Mouse (Mus musculus) small intestine, adult 2 months (tissue): ENCODE measurements around the gene Snapc4. TPM values are rescaled to one million over a fixed set of nuclear protein-coding genes. Genes with fewer than 3 reads are reported as not detected.
"Not testable (repeated sequence)": the region's sequence is repeated elsewhere in the genome, so short reads cannot be mapped to it uniquely, and the experiment has no call there.

ENCODE experiments used
- H3K27ac ChIP-seq: fragments of 200-500 bp; 2 replicates; pipeline ENCODE4 v1.5.1; 2012; ENCODE audit warnings: low read depth, low read length, control low read depth, inconsistent platforms; ENCODE audit not compliant: insufficient read depth
- H3K27me3 ChIP-seq: fragments of 200-500 bp; 2 replicates; pipeline ENCODE4 v1.6.1; 2012; ENCODE audit warnings: mild to moderate bottlenecking, moderate library complexity, low read length, inconsistent platforms; ENCODE audit not compliant: control insufficient read depth, insufficient read depth
- H3K36me3 ChIP-seq: fragments of 200-500 bp; 2 replicates; pipeline ENCODE4 v1.6.1; 2012; ENCODE audit warnings: mild to moderate bottlenecking, low read length, control low read depth, inconsistent platforms; ENCODE audit not compliant: control insufficient read depth, insufficient read depth
- H3K4me1 ChIP-seq: fragments of 200-500 bp; 2 replicates; pipeline ENCODE4 v1.6.1; 2012; ENCODE audit warnings: low read length, inconsistent platforms, mixed read lengths; ENCODE audit not compliant: control insufficient read depth, insufficient read depth, insufficient read length
- H3K4me3 ChIP-seq: fragments of 200-500 bp; 2 replicates; pipeline ENCODE4 v1.5.1; 2012; ENCODE audit warnings: low read depth, mild to moderate bottlenecking, control low read depth, inconsistent platforms, low read length, moderate library complexity
- CTCF ChIP-seq: fragments of 200-500 bp; IDR thresholded peaks from 2 replicates; pipeline ENCODE4 v1.5.1; 2012; ENCODE audit warnings: low read depth, mild to moderate bottlenecking, control low read depth, inconsistent platforms, low read length, moderate library complexity, mixed read lengths; ENCODE audit not compliant: insufficient replicate concordance, insufficient read length; ENCODE audit errors: extremely low read depth
- POLR2A ChIP-seq: fragments of 200-500 bp; IDR thresholded peaks from 2 replicates; pipeline ENCODE4 v1.6.1; 2012; ENCODE audit warnings: low read depth, mild to moderate bottlenecking, control low read depth, inconsistent platforms, low read length, moderate library complexity
- WGBS: fragments of 180-500 bp; shearing (Covaris S2); methylation state at CpG from one replicate; pipeline ENCODE4 v1.1.7; 2018; 5-methylcytosine and 5-hydroxymethylcytosine counted together
- polyA plus RNA-seq: library from polyadenylated mRNA; depleted of rRNA; stranded (reverse); fragments of >200 nt; gene quantifications from 2 replicates; pipeline ENCODE4 v1.2.3, GENCODE M21; 2012

The Snapc4 gene
- polyA plus RNA-seq, 1 experiment = 20.4 TPM

DNA sequence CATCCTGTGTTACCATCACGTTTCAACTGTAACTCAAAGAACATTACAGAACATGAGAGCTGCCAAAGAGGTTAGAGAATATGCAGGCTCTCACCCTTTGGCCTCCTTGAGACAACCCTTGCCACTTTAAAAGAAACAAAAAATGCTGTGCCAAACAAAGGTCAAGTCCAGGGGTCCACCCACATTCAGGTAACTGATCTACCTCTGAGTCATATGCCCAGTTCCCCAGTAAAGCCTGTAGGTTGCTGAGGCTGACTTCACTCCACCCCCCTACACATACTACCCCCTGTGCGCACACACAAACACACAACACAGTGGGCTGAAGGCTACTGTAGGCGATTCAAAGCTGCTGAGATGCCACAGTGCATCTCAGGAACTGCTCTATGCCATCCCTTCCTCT is 7.3 kb upstream of the Snapc4 start:
- TF ChIP-seq POLR2A = no peak
- TF ChIP-seq CTCF = no peak
- H3K4me1 ChIP-seq = peaks cover 7% of the 10 kb centered on the region
- no peaks in the 10 kb centered on the region for H3K27me3 ChIP-seq
- 80% methylated on average over 3 of the region's 3 CpGs for WGBS
- no peak overlapping the region for H3K27ac ChIP-seq
- no peak overlapping the region for H3K4me3 ChIP-seq
- peaks cover 61% of the 10 kb centered on the region for H3K36me3 ChIP-seq

DNA sequence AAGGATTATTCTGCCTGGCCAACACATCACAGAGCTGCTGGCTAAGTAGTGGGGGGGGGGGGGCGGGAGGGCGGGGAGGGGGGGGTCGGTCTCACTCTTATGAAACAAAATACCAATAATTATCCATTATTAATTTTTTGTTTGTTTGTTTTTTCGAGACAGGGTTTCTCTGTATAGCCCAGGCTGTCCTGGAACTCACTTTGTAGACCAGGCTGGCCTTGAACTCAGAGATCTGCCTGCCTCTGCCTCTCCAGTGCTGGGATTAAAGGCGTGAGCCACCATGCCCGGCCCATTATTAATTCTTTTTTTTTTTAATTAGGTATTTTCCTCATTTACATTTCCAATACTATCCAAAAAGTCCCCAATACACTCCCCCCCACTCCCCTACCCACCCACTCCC is 418 bp upstream of the Snapc4 start:
- WGBS = 24% methylated on average over 6 of the region's 6 CpGs
- H3K27ac ChIP-seq = not testable (repeated sequence)
- peaks cover 40% of the 10 kb centered on the region for H3K36me3 ChIP-seq

DNA sequence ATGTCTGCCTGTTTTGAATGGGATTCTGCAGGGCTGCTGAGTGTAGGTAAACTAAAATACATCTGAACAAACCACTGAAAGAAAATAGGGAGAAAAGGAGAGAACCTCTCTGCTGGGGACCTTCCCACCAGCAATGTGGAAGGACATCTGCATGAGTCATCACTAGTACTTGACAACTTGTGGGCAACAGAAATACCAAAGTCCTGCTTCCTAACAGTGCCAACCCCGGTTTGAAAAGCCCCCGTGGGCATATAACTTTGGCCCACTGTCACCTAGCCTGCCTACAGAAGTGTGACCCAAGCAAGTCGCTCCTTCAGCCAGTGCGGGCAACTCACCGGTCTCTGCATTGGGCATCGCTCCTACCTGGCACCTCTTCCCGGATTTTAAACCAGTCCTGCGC is 8.1 kb downstream of the Snapc4 start:
- peaks cover 70% of the 10 kb centered on the region for H3K36me3 ChIP-seq

More for the DNA sequence above, 418 bp upstream of the Snapc4 start:
- H3K4me3 ChIP-seq = peak overlapping the region; percentile 98
- H3K27me3 ChIP-seq, H3K4me1 ChIP-seq: not testable (repeated sequence)

DNA sequence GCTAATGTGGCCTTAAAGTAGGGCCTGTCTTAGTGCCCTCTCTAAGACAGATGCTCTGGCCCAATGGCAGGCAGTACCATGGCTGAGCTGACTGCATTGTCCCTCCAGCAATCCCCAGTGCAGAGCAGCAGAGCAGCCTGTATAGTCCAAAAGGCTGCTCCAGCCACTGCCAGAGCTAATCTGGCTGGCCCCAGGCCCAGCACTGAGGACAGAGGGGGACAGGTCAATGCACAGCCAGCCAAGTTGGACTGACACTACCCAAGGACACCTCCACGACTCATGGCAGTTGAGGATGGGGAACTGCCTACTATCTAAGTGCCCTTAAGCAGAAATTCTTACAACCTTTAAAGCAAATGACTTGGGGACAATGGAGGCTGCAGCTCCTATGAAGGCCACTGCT is 11.9 kb downstream of the Snapc4 start:
- H3K27me3 ChIP-seq = no peaks in the 10 kb centered on the region
- WGBS = 65% methylated on average over 1 of the region's 1 CpGs
- H3K4me1 ChIP-seq = no peaks in the 10 kb centered on the region; the same call in 1 of the 2 replicates
- no peak overlapping the region for H3K27ac ChIP-seq
- H3K36me3 ChIP-seq = peaks cover 60% of the 10 kb centered on the region
- no peak overlapping the region for H3K4me3 ChIP-seq
- TF ChIP-seq POLR2A = no peak
- TF ChIP-seq CTCF = no peak

More for the DNA sequence above, 8.1 kb downstream of the Snapc4 start:
- WGBS = 95% methylated on average over 8 of the region's 8 CpGs
- Histone ChIP-seq H3K27me3 (no peaks in the 10 kb centered on the region), H3K4me3 (no peak overlapping the region), H3K4me1 (no peaks in the 10 kb centered on the region), H3K27ac (no peak overlapping the region)
- TF ChIP-seq POLR2A (no peak), CTCF (no peak)

DNA sequence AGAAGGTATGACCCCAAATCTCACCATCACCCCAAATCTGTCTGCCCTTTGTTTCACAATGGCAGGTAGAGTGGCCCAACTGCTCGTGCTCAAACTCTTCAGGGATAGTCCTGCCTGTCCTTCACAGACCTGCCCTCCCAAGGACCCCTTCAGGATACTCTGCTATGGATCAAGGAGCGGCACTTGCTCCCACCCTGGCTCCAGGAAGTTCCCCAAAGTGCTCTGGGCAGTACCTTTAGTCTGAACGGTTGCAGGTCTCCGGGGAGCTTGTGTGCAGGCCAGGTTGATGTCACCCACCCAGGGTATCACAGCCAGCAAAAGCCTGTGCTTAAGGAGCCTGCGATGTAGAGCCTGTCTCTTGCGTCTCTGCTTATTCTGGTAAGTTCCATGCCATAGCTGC is 12.5 kb downstream of the Snapc4 start:
- H3K27ac ChIP-seq = no peak overlapping the region
- no peak overlapping the region for H3K4me3 ChIP-seq
- no peaks in the 10 kb centered on the region; the same call in 1 of the 2 replicates for H3K4me1 ChIP-seq
- TF ChIP-seq CTCF = no peak
- TF ChIP-seq POLR2A = no peak
- H3K36me3 ChIP-seq = peaks cover 54% of the 10 kb centered on the region
- H3K27me3 ChIP-seq = no peaks in the 10 kb centered on the region
- WGBS = 92% methylated on average over 6 of the region's 6 CpGs

DNA sequence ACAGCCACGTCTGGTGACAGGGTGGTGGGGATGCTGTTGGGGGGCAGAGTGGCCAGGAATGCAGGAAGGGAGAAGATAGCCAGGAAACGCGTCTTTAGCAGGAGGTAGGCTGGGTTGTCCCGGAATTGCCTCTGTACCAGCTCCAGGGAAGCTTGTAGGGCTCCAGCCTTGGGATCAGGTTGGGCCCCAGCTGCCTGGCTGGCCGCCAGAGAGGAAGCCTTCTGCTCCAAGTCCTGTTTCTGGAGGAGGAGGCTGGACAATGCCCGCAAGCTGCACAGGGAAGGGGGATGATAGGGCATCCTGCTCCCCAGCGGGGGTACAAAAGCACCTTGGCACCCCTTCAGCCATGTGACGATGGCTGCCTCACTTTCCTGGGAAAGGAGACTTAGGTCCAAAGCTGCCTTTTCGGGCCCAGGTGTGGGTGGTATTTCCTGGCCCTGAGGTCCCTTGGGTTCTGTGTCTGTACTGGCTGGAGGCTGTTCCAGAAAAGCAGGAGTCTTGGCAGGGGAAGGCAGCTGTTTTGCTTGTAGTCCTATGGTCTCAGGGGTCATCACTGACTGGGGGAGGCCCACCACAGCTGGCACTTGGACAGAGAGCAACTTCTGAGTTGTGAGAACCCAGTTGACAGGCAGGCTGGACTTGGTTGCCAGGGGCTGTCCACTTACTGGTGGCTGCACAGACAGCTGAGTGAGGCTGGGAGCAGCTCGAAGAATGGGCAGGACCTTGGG is 15.6 kb downstream of the Snapc4 start:
- WGBS = 36% methylated on average over 10 of the region's 10 CpGs
- peaks cover 39% of the 10 kb centered on the region for H3K36me3 ChIP-seq
- peaks cover under 1% of the 10 kb centered on the region for H3K4me1 ChIP-seq
- no peaks in the 10 kb centered on the region for H3K27me3 ChIP-seq
- TF ChIP-seq POLR2A (no peak), CTCF (no peak)
- H3K4me3 ChIP-seq = no peak overlapping the region
- no peak overlapping the region for H3K27ac ChIP-seq

DNA sequence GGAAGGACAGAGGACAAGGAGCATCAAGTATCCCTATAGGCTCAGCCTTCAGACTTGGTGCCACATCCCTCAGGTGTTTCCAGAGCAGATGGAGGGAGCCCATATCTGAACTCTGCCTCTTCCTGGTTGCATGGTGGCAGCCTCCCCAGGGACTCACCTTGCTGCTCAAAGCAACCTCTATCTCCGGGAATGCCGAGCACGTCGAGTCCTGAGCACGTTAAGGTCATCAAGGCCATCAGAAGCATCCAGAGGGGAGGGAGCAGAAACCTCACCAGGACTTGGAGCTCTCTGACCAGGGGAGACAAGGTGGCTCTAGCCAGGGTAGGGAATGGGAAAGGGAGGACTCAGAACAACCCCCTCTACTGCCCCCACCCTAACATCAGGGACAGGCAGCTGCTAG is 17.0 kb downstream of the Snapc4 start:
- WGBS = 81% methylated on average over 5 of the region's 5 CpGs
- Histone ChIP-seq H3K27me3 (no peaks in the 10 kb centered on the region), H3K4me1 (peaks cover 11% of the 10 kb centered on the region), H3K27ac (no peak overlapping the region), H3K36me3 (peaks cover 27% of the 10 kb centered on the region), H3K4me3 (no peak overlapping the region)
- TF ChIP-seq CTCF (no peak), POLR2A (no peak)

DNA sequence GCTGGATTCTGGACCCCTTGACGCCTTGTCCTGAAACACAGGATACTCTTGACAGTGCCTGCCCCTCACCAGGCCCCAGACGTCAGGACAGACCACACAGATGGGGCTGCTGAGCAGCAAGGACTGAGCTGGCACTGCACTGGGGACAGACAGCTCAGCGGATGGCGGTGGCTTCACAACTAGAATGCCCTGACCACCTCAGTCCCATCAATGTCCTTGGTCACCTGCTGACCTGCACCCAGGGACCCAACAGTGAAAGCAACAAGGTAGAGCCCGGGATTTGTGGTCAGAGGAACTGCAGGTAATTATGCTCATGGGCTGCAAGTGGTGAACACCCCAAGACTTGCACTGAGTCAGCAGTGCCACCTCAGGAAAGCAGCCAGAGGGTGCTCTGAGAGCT is 17.5 kb downstream of the Snapc4 start:
- WGBS = 92% methylated on average over 5 of the region's 5 CpGs
- no peak for TF ChIP-seq CTCF
- no peak for TF ChIP-seq POLR2A
- H3K4me1 ChIP-seq = peaks cover 11% of the 10 kb centered on the region
- H3K4me3 ChIP-seq = no peak overlapping the region
- peaks cover 23% of the 10 kb centered on the region for H3K36me3 ChIP-seq
- H3K27me3 ChIP-seq = no peaks in the 10 kb centered on the region
- no peak overlapping the region for H3K27ac ChIP-seq
